Mouse (Mus musculus) retina, postnatal 7 days (tissue): Measurements from ENCODE around the gene Defb26.

Source experiments
- DNase-seq: peaks from one replicate; pipeline ENCODE4 v3.0.0-alpha.2; 2012; ENCODE audit warnings: low read depth, low spot score

The Defb26 gene

GRCm38 (mm10) chr2:152511592-152511991 is at the start of gene Defb26:
Defb26 (minus strand) TSS chr2:152511692.
- no peak for DNase-seq

GRCm38 (mm10) chr2:152556655-152557054 is 45.2 kb upstream of the Defb26 start:
- DNase-seq: no peak

- DNase-seq: peak; percentile 25
These were observed 42.4 kb upstream of the Defb26 start for GRCm38 (mm10) chr2:152553774-152554423.

GRCm38 (mm10) chr2:152548124-152548523 is 36.6 kb upstream of the Defb26 start:
- no peak for DNase-seq

GRCm38 (mm10) chr2:152544691-152545090 is 33.2 kb upstream of the Defb26 start:
- DNase-seq: peak; percentile 36

GRCm38 (mm10) chr2:152543478-152543877 is 32.0 kb upstream of the Defb26 start:
- DNase-seq: no peak

- DNase-seq: no peak
These were observed 31.4 kb upstream of the Defb26 start for GRCm38 (mm10) chr2:152542897-152543296.

GRCm38 (mm10) chr2:152541979-152542378 is 30.5 kb upstream of the Defb26 start:
- no peak for DNase-seq

GRCm38 (mm10) chr2:152539944-152540710 is 28.6 kb upstream of the Defb26 start, which contains the start of gene Defb29:
Defb29 (minus strand) TSS chr2:152540098.
- DNase-seq: no peak

GRCm38 (mm10) chr2:152517981-152518380 is 6.5 kb upstream of the Defb26 start, which contains the start of gene Defb28:
Defb28 (plus strand) TSS chr2:152518255.
- no peak for DNase-seq

- no peak for DNase-seq
These were observed 4.6 kb upstream of the Defb26 start for GRCm38 (mm10) chr2:152516084-152516483.

- no peak for DNase-seq
These were observed 7.5 kb downstream of the Defb26 start for GRCm38 (mm10) chr2:152503950-152504349.

GRCm38 (mm10) chr2:152500863-152501229 is 10.6 kb downstream of the Defb26 start:
- DNase-seq: no peak

- no peak for DNase-seq
These were observed 11.2 kb downstream of the Defb26 start for GRCm38 (mm10) chr2:152500204-152500862.

GRCm38 (mm10) chr2:152498020-152498419 is 13.5 kb downstream of the Defb26 start:
- no peak for DNase-seq

GRCm38 (mm10) chr2:152493151-152493550 is 18.3 kb downstream of the Defb26 start:
- DNase-seq: no peak

GRCm38 (mm10) chr2:152490038-152490437 is 21.5 kb downstream of the Defb26 start, which contains the start of gene Defb22:
Defb22 (minus strand) TSS chr2:152490138.
- DNase-seq: no peak

GRCm38 (mm10) chr2:152487024-152487423 is 24.5 kb downstream of the Defb26 start:
- no peak for DNase-seq

GRCm38 (mm10) chr2:152481726-152482125 is 29.8 kb downstream of the Defb26 start:
- no peak for DNase-seq

- no peak for DNase-seq
These were observed 30.6 kb downstream of the Defb26 start for GRCm38 (mm10) chr2:152480881-152481280.

- no peak for DNase-seq
These were observed 34.7 kb downstream of the Defb26 start, which contains the start of gene Defb20 for GRCm38 (mm10) chr2:152476763-152477162. Defb20 (plus strand) TSS chr2:152477063.

- no peak for DNase-seq
These were observed 39.1 kb downstream of the Defb26 start for GRCm38 (mm10) chr2:152472434-152472833.
